Mouse (Mus musculus): ENCODE results near the gene Gramd1b. TPM values are rescaled to one million over a fixed set of nuclear protein-coding genes. Genes with fewer than 3 reads are reported as not detected.

Gramd1b gene
- polyA plus RNA-seq, 1 experiment from 2014 or later: 7.3 TPM

GRCm38 (mm10) chr9:40324826-40325225 lies 206.4 kb downstream of the Gramd1b start:
- peak overlapping the region; percentile 35; the same call in 1 of the 2 replicates for H3K4me2 ChIP-seq (replicated peaks; ENCODE audit: low read depth, low read length)
- 80% methylated on average over 6 of the region's 6 CpGs for whole genome bisulfite sequencing
- 0 out of 2 replicates have a peak, but pooled peaks cover 11% of the 10 kb centered on the region for H3K4me1 ChIP-seq (ENCODE audit: control insufficient read depth, insufficient read depth, low read length)
- H3K27me3 ChIP-seq (ENCODE audit: control insufficient read depth, insufficient read depth, low read length): no peaks in the 10 kb centered on the region
- H3K9me3 ChIP-seq (ENCODE audit: control insufficient read depth, low read depth, low read length): no peaks in the 10 kb centered on the region
- H3K4me3 ChIP-seq (ENCODE audit: low read depth, low read length): peak overlapping the region; percentile 1; the same call in 1 of the 2 replicates
- ATAC-seq (ENCODE audit: insufficient number of reproducible peaks, insufficient read depth, low FRiP score, low read depth): no peak
- H3K9ac ChIP-seq (replicated peaks; ENCODE audit: low read depth, low read length): no peak overlapping the region
- no peak overlapping the region for H3K27ac ChIP-seq (ENCODE audit: low read length)
- H3K36me3 ChIP-seq (ENCODE audit: control insufficient read depth, insufficient read depth, low read length): 0 out of 2 replicates have a peak, but pooled peaks cover 4% of the 10 kb centered on the region

DNA sequence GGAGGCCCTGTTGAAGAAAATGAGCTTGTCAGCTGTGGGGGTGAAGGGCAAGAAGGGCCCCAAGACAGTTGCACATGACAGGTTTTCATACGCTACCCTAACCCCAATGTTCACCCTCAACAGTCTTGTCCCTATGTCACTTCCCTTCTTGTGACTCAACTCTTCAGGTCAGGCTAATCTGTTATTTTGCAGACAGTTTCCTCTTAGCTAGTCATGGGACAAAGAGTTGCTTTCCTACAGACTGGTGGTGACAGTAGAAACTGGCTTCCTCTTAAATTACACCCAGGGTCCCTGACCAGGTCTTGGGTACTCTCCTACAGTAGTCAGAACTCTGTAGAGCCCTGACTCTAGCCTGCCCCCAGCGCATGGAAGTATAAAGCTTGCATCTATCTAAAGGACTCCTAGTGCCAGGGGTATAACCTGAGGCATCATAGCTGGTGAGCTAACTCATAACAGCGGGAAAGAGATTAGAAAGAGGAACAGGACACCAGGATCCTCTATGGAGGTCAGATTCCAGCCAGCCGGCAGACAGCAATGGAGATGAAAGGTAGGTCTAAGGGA lies 206.9 kb downstream of the Gramd1b start:
- H3K9me3 ChIP-seq (ENCODE audit: control insufficient read depth, low read depth, low read length): no peaks in the 10 kb centered on the region
- peak overlapping the region; percentile 31 for H3K4me3 ChIP-seq (ENCODE audit: low read depth, low read length)
- no peak for ATAC-seq (ENCODE audit: insufficient number of reproducible peaks, insufficient read depth, low FRiP score, low read depth)
- H3K27me3 ChIP-seq (ENCODE audit: control insufficient read depth, insufficient read depth, low read length): no peaks in the 10 kb centered on the region
- 0 out of 2 replicates have a peak, but pooled peaks cover 4% of the 10 kb centered on the region for H3K36me3 ChIP-seq (ENCODE audit: control insufficient read depth, insufficient read depth, low read length)
- 0 out of 2 replicates have a peak, but pooled peaks cover 11% of the 10 kb centered on the region for H3K4me1 ChIP-seq (ENCODE audit: control insufficient read depth, insufficient read depth, low read length)
- 0 out of 2 replicates have a peak overlapping the region, but pooled peaks have one; percentile 36 for H3K9ac ChIP-seq (replicated peaks; ENCODE audit: low read depth, low read length)
- H3K27ac ChIP-seq (ENCODE audit: low read length): peak overlapping the region; percentile 77
- WGBS: 87% methylated on average over 4 of the region's 4 CpGs
- peak overlapping the region; percentile 35 for H3K4me2 ChIP-seq (replicated peaks; ENCODE audit: low read depth, low read length)

- Histone ChIP-seq H3K27ac (ENCODE audit: low read length) (peak overlapping the region; percentile 77), H3K9me3 (ENCODE audit: control insufficient read depth, low read depth, low read length) (no peaks in the 10 kb centered on the region), H3K4me3 (ENCODE audit: low read depth, low read length) (peak overlapping the region; percentile 31), H3K36me3 (ENCODE audit: control insufficient read depth, insufficient read depth, low read length) (0 out of 2 replicates have a peak, but pooled peaks cover 4% of the 10 kb centered on the region), H3K4me2 (replicated peaks; ENCODE audit: low read depth, low read length) (peak overlapping the region; percentile 35), H3K4me1 (ENCODE audit: control insufficient read depth, insufficient read depth, low read length) (0 out of 2 replicates have a peak, but pooled peaks cover 11% of the 10 kb centered on the region), H3K27me3 (ENCODE audit: control insufficient read depth, insufficient read depth, low read length) (no peaks in the 10 kb centered on the region), H3K9ac (replicated peaks; ENCODE audit: low read depth, low read length) (peak overlapping the region; percentile 36; the same call in 1 of the 2 replicates)
- WGBS: 61% methylated on average over 6 of the region's 6 CpGs
- ATAC-seq (ENCODE audit: insufficient number of reproducible peaks, insufficient read depth, low FRiP score, low read depth): no peak
Measured at GRCm38 (mm10) chr9:40323773-40324172, 207.4 kb downstream of the Gramd1b start.

DNA sequence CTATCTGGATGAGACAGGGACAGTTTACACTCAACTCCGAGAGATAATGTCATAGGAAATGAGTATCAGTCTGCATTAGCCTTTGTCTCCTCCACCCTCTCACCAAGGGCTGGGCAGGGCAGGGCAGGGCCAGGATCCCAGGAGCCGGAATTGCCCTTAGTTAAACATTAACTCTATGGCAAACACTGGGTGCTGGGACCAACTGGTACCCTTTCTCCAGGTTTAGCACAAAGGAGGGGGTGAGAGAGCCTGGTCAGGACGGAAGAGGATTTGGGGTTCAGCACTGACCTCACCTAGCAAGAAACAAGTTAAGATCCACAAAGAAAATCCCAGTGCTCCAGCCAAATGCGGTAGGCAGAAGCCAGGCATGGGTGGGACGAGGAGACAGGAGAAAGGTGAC lies 208.0 kb downstream of the Gramd1b start:
- Histone ChIP-seq H3K4me2 (replicated peaks; ENCODE audit: low read depth, low read length) (peak overlapping the region; percentile 35; the same call in 1 of the 2 replicates), H3K9me3 (ENCODE audit: control insufficient read depth, low read depth, low read length) (no peaks in the 10 kb centered on the region), H3K27ac (ENCODE audit: low read length) (peak overlapping the region; percentile 77), H3K4me3 (ENCODE audit: low read depth, low read length) (peak overlapping the region; percentile 31), H3K4me1 (ENCODE audit: control insufficient read depth, insufficient read depth, low read length) (0 out of 2 replicates have a peak, but pooled peaks cover 11% of the 10 kb centered on the region), H3K36me3 (ENCODE audit: control insufficient read depth, insufficient read depth, low read length) (0 out of 2 replicates have a peak, but pooled peaks cover 2% of the 10 kb centered on the region), H3K27me3 (ENCODE audit: control insufficient read depth, insufficient read depth, low read length) (no peaks in the 10 kb centered on the region), H3K9ac (replicated peaks; ENCODE audit: low read depth, low read length) (0 out of 2 replicates have a peak overlapping the region, but pooled peaks have one; percentile 36)
- 71% methylated on average over 5 of the region's 5 CpGs for WGBS
- peak; percentile 86 for ATAC-seq (ENCODE audit: insufficient number of reproducible peaks, insufficient read depth, low FRiP score, low read depth)

DNA sequence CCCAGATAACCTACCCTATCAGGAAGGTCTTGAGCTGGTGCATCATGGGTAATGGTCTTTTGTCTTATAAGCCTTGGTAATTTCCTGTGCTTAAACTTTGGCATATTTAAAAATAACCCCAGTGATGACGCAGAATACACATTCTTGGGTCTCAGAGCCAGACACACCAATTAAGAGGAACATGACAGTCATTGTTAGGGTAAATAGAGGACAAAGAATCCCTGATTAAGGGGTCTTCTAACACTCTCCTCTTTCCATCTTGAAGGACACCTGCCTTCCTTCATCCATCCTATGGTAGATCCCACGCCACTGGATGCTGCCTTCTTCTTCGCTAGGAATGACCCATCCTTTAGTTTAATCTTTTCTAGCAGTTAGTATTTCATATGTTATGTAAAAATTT lies 208.8 kb downstream of the Gramd1b start:
- no peaks in the 10 kb centered on the region for H3K27me3 ChIP-seq (ENCODE audit: control insufficient read depth, insufficient read depth, low read length)
- no peak overlapping the region for H3K4me2 ChIP-seq (replicated peaks; ENCODE audit: low read depth, low read length)
- no peak for ATAC-seq (ENCODE audit: insufficient number of reproducible peaks, insufficient read depth, low FRiP score, low read depth)
- no peaks in the 10 kb centered on the region for H3K36me3 ChIP-seq (ENCODE audit: control insufficient read depth, insufficient read depth, low read length)
- H3K9me3 ChIP-seq (ENCODE audit: control insufficient read depth, low read depth, low read length): no peaks in the 10 kb centered on the region
- H3K9ac ChIP-seq (replicated peaks; ENCODE audit: low read depth, low read length): no peak overlapping the region
- H3K27ac ChIP-seq (ENCODE audit: low read length): 0 out of 2 replicates have a peak overlapping the region, but pooled peaks have one; percentile 35
- no peak overlapping the region for H3K4me3 ChIP-seq (ENCODE audit: low read depth, low read length)
- H3K4me1 ChIP-seq (ENCODE audit: control insufficient read depth, insufficient read depth, low read length): 0 out of 2 replicates have a peak, but pooled peaks cover 11% of the 10 kb centered on the region
- 90% methylated on average over 3 of the region's 3 CpGs for WGBS

DNA sequence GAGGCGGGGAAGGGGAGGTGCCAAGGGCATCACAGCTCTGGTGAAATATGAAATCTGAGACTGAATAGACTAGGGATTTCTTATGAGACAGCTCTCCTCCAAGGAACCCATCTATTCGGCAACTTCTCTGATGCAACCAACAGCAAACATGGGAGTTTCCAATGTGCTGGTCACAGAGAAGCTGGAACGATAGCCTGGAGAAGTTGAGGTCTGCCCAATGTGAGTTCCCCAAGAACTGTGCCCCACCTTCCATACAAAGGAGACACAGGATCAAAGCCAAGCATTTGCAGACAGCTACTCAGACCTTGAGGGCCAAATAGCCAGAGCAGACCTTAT lies 209.5 kb downstream of the Gramd1b start:
- Histone ChIP-seq H3K9ac (replicated peaks; ENCODE audit: low read depth, low read length) (no peak overlapping the region), H3K27me3 (ENCODE audit: control insufficient read depth, insufficient read depth, low read length) (no peaks in the 10 kb centered on the region), H3K9me3 (ENCODE audit: control insufficient read depth, low read depth, low read length) (no peaks in the 10 kb centered on the region), H3K36me3 (ENCODE audit: control insufficient read depth, insufficient read depth, low read length) (no peaks in the 10 kb centered on the region), H3K4me3 (ENCODE audit: low read depth, low read length) (no peak overlapping the region), H3K27ac (ENCODE audit: low read length) (peak overlapping the region; percentile 77; the same call in 1 of the 2 replicates), H3K4me2 (replicated peaks; ENCODE audit: low read depth, low read length) (no peak overlapping the region), H3K4me1 (ENCODE audit: control insufficient read depth, insufficient read depth, low read length) (0 out of 2 replicates have a peak, but pooled peaks cover 11% of the 10 kb centered on the region)
- 58% methylated on average over 3 of the region's 3 CpGs for WGBS
- ATAC-seq (ENCODE audit: insufficient number of reproducible peaks, insufficient read depth, low FRiP score, low read depth): no peak

DNA sequence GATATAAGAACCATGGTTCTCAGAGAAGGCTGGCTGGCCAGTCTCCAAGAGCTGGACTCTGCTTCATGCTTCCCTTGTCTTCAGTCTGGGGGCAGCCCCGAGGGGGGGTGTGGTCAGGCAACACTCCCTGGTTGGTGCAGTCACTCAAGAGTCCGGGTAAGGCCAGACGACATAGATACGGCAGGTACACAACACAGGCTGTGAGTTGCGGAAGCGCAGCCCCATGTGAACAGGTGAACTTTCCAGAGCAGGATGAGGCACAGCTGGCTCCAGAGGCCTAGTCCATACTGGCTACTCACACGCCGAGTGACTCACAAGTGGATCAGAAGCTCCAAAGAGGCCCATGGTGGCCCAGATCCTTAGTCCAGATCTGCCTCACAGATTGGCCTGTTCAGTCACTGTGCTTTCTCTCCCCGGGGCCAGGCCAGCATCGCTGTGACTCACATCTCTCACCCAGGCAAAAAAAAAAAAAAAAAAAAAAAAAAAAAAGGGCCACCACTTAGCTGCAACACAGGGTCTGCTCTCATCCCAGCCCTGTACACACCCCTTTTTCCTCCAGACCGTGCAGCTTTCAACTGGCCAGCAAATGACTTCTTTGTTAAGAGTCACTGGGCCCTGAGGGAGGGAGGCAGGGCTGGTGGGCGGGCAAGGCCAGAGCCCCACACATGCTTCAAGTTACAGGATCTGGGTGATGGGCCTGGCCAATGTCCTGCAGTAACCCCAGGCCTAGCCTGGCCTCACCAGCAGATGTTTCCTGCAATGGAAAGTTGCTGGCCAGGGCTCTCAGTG lies 210.1 kb downstream of the Gramd1b start:
- Histone ChIP-seq H3K4me1 (ENCODE audit: control insufficient read depth, insufficient read depth, low read length) (0 out of 2 replicates have a peak, but pooled peaks cover 11% of the 10 kb centered on the region), H3K27me3 (ENCODE audit: control insufficient read depth, insufficient read depth, low read length) (no peaks in the 10 kb centered on the region), H3K4me2 (replicated peaks; ENCODE audit: low read depth, low read length) (peak overlapping the region; percentile 28; the same call in 1 of the 2 replicates), H3K9ac (replicated peaks; ENCODE audit: low read depth, low read length) (no peak overlapping the region), H3K4me3 (ENCODE audit: low read depth, low read length) (no peak overlapping the region), H3K36me3 (ENCODE audit: control insufficient read depth, insufficient read depth, low read length) (no peaks in the 10 kb centered on the region), H3K27ac (ENCODE audit: low read length) (peak overlapping the region; percentile 77), H3K9me3 (ENCODE audit: control insufficient read depth, low read depth, low read length) (no peaks in the 10 kb centered on the region)
- WGBS: 51% methylated on average over 12 of the region's 12 CpGs
- ATAC-seq (ENCODE audit: insufficient number of reproducible peaks, insufficient read depth, low FRiP score, low read depth): peak; percentile 81

- ATAC-seq (ENCODE audit: insufficient number of reproducible peaks, insufficient read depth, low FRiP score, low read depth): no peak
- H3K4me3 ChIP-seq (ENCODE audit: low read depth, low read length): peak overlapping the region; percentile 8; the same call in 1 of the 2 replicates
Measured at GRCm38 (mm10) chr9:40320405-40320804, 210.8 kb downstream of the Gramd1b start.

More at GRCm38 (mm10) chr9:40320405-40320804, 210.8 kb downstream of the Gramd1b start:
- Histone ChIP-seq H3K27ac (ENCODE audit: low read length) (peak overlapping the region; percentile 77), H3K9ac (replicated peaks; ENCODE audit: low read depth, low read length) (no peak overlapping the region), H3K27me3 (ENCODE audit: control insufficient read depth, insufficient read depth, low read length) (no peaks in the 10 kb centered on the region), H3K4me1 (ENCODE audit: control insufficient read depth, insufficient read depth, low read length) (0 out of 2 replicates have a peak, but pooled peaks cover 11% of the 10 kb centered on the region), H3K36me3 (ENCODE audit: control insufficient read depth, insufficient read depth, low read length) (no peaks in the 10 kb centered on the region), H3K9me3 (ENCODE audit: control insufficient read depth, low read depth, low read length) (no peaks in the 10 kb centered on the region), H3K4me2 (replicated peaks; ENCODE audit: low read depth, low read length) (peak overlapping the region; percentile 28; the same call in 1 of the 2 replicates)
- WGBS: 79% methylated on average over 8 of the region's 8 CpGs

All from stomach, embryonic 14.5 days (tissue).